Mouse (Mus musculus) intestine, embryonic 15.5 days (tissue): ENCODE results near the gene Erbb2. TPM values are rescaled to one million over a fixed set of nuclear protein-coding genes. Genes with fewer than 3 reads are reported as not detected.

Source experiments
- ATAC-seq: fragments of 200-750 bp; cut with Nextera tagmentation; 2 replicates; pipeline ENCODE4 v1.8.0; 2017; ENCODE audit warnings: moderate TSS enrichment, moderate library complexity
- H3K27ac ChIP-seq: fragments of 300-500 bp; sonication (generic); 2 replicates; pipeline ENCODE4 v1.5.1; 2015; ENCODE audit warnings: mild to moderate bottlenecking, inconsistent platforms
- H3K27me3 ChIP-seq: fragments of 300-500 bp; sonication (generic); replicated peaks from 2 replicates; pipeline ENCODE4 v1.6.1; 2015; ENCODE audit warnings: inconsistent platforms
- H3K36me3 ChIP-seq: fragments of 300-500 bp; sonication (generic); 2 replicates; pipeline ENCODE4 v1.6.1; 2015; ENCODE audit warnings: inconsistent platforms
- H3K4me1 ChIP-seq: fragments of 300-500 bp; sonication (generic); replicated peaks from 2 replicates; pipeline ENCODE4 v1.6.1; 2015; ENCODE audit warnings: inconsistent platforms
- H3K4me2 ChIP-seq: fragments of 300-500 bp; sonication (generic); replicated peaks from 2 replicates; pipeline ENCODE4 v1.6.1; 2015; ENCODE audit warnings: mild to moderate bottlenecking, inconsistent platforms
- H3K4me3 ChIP-seq: fragments of 300-500 bp; sonication (generic); replicated peaks from 2 replicates; pipeline ENCODE4 v1.5.1; 2015; ENCODE audit warnings: inconsistent platforms
- H3K9ac ChIP-seq: fragments of 300-500 bp; sonication (generic); 2 replicates; pipeline ENCODE4 v1.6.1; 2015; ENCODE audit warnings: inconsistent platforms
- H3K9me3 ChIP-seq: fragments of 300-500 bp; sonication (generic); 2 replicates; pipeline ENCODE4 v1.6.1; 2016; ENCODE audit warnings: inconsistent platforms
- WGBS: fragments of 180-500 bp; shearing (Covaris S2); methylation state at CpG from one replicate; pipeline ENCODE4 v1.1.7; 2015; 5-methylcytosine and 5-hydroxymethylcytosine counted together
- polyA plus RNA-seq: library from polyadenylated mRNA; unstranded; fragments of >200 nt; fragmentation: Nextera tagmentation; extraction: Ambion mirVana; gene quantifications from 2 replicates; pipeline ENCODE4 v1.2.1, GENCODE M21; 2015

The Erbb2 gene
- polyA plus RNA-seq, 1 experiment from 2014 or later = 31.9 TPM

DNA sequence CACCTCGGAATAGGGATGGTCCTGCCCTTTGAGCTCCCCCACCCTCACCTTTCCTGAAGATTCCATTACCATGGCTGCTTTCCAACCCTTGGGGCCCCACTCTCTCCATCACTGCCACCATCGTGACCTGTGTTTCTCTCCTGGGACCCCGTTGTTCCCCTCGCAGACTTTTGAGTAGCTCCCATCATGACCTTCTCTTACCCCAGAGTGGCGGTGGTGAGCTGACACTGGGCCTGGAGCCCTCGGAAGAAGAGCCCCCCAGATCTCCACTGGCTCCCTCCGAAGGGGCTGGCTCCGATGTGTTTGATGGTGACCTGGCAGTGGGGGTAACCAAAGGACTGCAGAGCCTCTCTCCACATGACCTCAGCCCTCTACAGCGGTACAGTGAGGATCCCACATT, 23.5 kb downstream of the Erbb2 start:
- no peak overlapping the region for H3K27ac ChIP-seq
- H3K36me3 ChIP-seq = peaks cover 24% of the 10 kb centered on the region
- peaks cover 7% of the 10 kb centered on the region; the same call in 1 of the 2 replicates for H3K4me1 ChIP-seq
- no peak overlapping the region for H3K4me2 ChIP-seq
- H3K27me3 ChIP-seq = no peaks in the 10 kb centered on the region
- H3K9me3 ChIP-seq = no peaks in the 10 kb centered on the region
- no peak for ATAC-seq
- no peak overlapping the region for H3K9ac ChIP-seq
- no peak overlapping the region for H3K4me3 ChIP-seq
- WGBS = 89% methylated on average over 9 of the region's 9 CpGs

DNA sequence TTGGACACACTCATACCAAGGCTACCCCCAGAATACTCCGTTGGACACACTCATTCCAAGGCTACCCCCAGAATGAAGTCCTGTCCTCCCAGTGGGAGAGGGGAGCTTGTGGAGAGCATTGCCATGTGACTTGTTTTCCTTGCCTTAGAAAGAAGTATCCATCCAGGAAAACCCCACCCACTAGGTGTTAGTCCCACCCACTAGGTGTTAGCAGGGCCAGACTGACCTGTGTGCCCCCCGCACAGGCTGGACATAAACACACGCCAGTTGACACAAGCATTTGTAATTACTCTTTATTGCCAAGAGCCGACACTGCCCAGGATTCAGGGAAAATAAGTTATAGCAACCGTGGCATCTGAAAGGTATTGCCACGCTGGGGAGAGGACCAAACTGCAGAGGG, 25.2 kb downstream of the Erbb2 start:
- no peak overlapping the region for H3K9ac ChIP-seq
- peak overlapping the region; percentile 92 for H3K4me2 ChIP-seq
- H3K4me3 ChIP-seq = no peak overlapping the region
- H3K4me1 ChIP-seq = peaks cover 7% of the 10 kb centered on the region; the same call in 1 of the 2 replicates
- H3K27me3 ChIP-seq = no peaks in the 10 kb centered on the region
- H3K36me3 ChIP-seq = peaks cover 13% of the 10 kb centered on the region
- WGBS = 68% methylated on average over 6 of the region's 6 CpGs
- H3K27ac ChIP-seq = no peak overlapping the region
- no peak for ATAC-seq
- H3K9me3 ChIP-seq = no peaks in the 10 kb centered on the region

DNA sequence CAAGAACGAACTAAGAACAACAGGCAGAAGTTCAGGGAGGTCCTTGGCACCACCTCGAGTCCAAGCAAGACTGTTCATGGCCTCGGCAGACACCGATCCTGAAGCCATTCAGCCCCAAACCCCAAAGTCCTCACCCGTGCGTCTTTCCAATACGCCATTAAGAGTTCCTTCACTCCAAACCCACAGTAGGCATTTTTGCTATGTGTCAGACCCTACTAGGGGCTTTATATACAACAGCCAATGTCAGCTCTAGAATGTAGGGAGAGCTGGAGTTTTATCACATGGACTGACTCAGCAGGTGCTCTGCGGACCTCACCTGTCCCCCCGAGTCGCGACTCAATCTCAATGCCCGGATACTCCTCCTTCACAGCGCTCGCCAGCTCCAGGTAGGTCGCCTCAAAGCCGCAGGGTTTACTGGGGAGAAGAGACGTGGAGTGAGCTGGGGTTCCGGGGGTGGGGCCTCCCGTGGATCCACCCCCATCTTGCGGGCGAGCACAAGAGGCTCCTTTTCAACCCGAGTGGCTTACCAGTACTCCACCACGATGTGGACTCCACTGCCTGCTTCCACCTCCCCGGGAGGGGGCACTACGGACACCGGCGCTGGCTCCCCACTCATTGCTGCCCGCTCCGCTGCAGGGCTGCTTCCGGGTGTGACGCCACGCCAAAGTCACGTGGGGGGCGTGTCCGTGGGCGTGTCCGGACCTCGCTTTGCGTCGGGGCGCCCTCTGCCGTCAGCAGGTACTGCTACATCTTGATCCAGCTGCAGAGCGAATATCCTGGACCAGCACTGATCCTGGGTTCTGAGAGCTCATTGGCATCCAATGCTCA, 26.3 kb downstream of the Erbb2 start, which contains the start of gene Mien1:
TSS of gene Mien1 (minus strand) at position 661 of the 828 bp plus-strand sequence.
- no peaks in the 10 kb centered on the region for H3K9me3 ChIP-seq
- 0 out of 2 replicates have a peak, but pooled peaks cover 6% of the 10 kb centered on the region for H3K36me3 ChIP-seq
- WGBS = 1% methylated on average over 43 of the region's 43 CpGs
- no peaks in the 10 kb centered on the region for H3K27me3 ChIP-seq
- H3K4me3 ChIP-seq = peak within 1 kb of the TSS; percentile 80
- H3K4me1 ChIP-seq = peaks cover 7% of the 10 kb centered on the region; the same call in 1 of the 2 replicates
- peak; percentile 95 for ATAC-seq
- peak within 1 kb of the TSS; percentile 84 for H3K27ac ChIP-seq
- peak within 1 kb of the TSS; percentile 64 for H3K9ac ChIP-seq
- H3K4me2 ChIP-seq = peak within 1 kb of the TSS; percentile 92

DNA sequence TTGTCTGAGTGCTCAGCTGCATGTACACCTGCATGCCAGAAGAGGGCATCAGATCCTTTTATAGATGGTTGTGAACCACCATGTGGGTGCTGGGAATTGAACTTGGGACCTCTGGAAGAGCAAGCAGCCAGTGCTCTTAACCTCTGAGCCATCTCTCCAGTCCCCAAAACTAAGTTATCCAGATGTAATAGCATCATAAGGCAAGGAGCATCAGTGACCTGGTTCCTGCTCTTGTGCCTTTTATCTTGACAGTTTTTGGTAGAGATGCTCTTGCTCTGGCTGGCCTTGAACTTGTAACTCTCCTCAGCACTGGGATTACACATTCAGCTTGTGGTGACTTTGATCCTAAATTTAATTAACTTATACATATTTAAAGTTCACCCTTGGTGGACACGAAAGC, 31.4 kb downstream of the Erbb2 start:
- H3K9me3 ChIP-seq = no peaks in the 10 kb centered on the region; the same call in 1 of the 2 replicates
- no peak overlapping the region for H3K4me2 ChIP-seq
- peaks cover 2% of the 10 kb centered on the region; the same call in 1 of the 2 replicates for H3K27me3 ChIP-seq
- no peaks in the 10 kb centered on the region for H3K36me3 ChIP-seq
- 90% methylated on average over 1 of the region's 1 CpGs for WGBS
- ATAC-seq = no peak
- H3K4me3 ChIP-seq = no peak overlapping the region
- peaks cover 8% of the 10 kb centered on the region; the same call in 1 of the 2 replicates for H3K4me1 ChIP-seq
- no peak overlapping the region for H3K27ac ChIP-seq
- no peak overlapping the region for H3K9ac ChIP-seq

DNA sequence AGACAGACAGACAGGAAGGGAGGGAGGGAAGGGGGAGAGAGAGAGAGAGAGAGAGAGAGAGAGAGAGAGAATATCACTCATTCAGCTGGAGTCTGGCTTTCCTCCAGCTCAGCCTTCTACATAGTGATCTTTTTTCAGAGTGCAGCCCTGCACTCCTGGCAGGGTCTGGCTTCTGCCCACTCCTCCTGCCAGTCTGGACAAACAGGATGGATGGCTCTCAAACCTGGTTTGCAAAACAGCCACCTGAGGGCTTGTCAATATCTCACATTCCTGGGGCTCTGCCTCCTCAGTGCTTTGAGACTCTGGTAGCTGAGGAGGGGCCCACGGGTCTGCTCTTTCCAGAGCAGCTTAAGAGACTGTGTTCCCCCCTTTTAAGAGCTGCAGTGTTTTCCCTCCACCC, 33.0 kb downstream of the Erbb2 start:
- Histone ChIP-seq H3K4me2 (no peak overlapping the region), H3K9ac (no peak overlapping the region), H3K4me1 (peaks cover 17% of the 10 kb centered on the region; the same call in 1 of the 2 replicates), H3K9me3 (no peaks in the 10 kb centered on the region; the same call in 1 of the 2 replicates), H3K27ac (no peak overlapping the region), H3K4me3 (no peak overlapping the region), H3K27me3 (peaks cover 2% of the 10 kb centered on the region; the same call in 1 of the 2 replicates), H3K36me3 (no peaks in the 10 kb centered on the region)
- ATAC-seq = no peak
- 15% methylated on average over 1 of the region's 1 CpGs for WGBS

DNA sequence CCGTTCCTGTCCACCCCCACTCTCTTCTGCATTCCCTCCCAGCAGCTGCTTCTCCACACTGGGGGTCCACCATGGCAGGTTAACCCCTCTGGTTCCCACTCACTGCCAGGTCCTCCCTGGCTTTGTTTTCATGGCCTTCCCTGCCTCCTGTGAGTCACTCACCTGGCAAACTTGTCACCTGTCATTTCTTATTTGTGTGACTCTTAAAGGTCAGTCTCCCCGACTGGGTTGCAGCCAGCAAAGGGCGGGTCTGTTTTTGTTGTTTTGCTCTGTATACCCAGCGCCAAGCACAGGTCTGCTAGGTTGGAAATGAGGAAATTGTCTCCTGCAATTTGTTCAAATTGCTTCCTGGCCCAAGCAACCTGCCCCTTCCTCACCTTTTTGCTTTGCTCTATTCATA, 33.4 kb downstream of the Erbb2 start:
- ATAC-seq = no peak
- peaks cover 21% of the 10 kb centered on the region; the same call in 1 of the 2 replicates for H3K4me1 ChIP-seq
- H3K27me3 ChIP-seq = peaks cover 2% of the 10 kb centered on the region; the same call in 1 of the 2 replicates

DNA sequence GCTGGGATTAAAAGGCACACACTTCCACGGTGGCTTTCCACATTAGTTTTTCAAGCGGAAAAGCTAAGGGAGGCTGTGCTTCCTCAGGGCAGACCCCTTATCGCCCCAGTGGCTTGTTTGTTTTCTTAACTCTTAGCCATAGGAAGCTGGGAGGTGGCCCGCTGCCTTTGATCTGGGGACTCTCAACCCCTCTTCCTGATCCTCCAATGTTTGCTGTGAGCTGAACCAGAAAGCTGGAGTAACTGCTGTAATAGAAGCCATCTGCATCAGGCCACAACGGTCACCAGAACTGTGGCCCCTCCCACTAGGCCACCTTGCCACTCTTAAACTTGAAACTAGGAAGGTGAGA, 33.9 kb downstream of the Erbb2 start, which contains the start of gene Grb7:
TSS of gene Grb7 (plus strand) at position 182 of the 349 bp plus-strand sequence.
- ATAC-seq = no peak; the same call in 1 of the 2 replicates
- 12% methylated on average over 5 of the region's 5 CpGs for WGBS
- Histone ChIP-seq H3K4me1 (peaks cover 21% of the 10 kb centered on the region; the same call in 1 of the 2 replicates), H3K9ac (peak within 1 kb of the TSS; percentile 62), H3K9me3 (no peaks in the 10 kb centered on the region; the same call in 1 of the 2 replicates), H3K4me3 (peak within 1 kb of the TSS; percentile 46), H3K27me3 (peaks cover 2% of the 10 kb centered on the region; the same call in 1 of the 2 replicates), H3K27ac (peak within 1 kb of the TSS; percentile 94), H3K4me2 (peak within 1 kb of the TSS; percentile 51), H3K36me3 (no peaks in the 10 kb centered on the region)

More for the DNA sequence above, 33.4 kb downstream of the Erbb2 start:
- H3K36me3 ChIP-seq = no peaks in the 10 kb centered on the region
- H3K4me3 ChIP-seq = no peak overlapping the region
- 43% methylated on average over 4 of the region's 4 CpGs for WGBS
- H3K4me2 ChIP-seq = 0 out of 2 replicates have a peak overlapping the region, but pooled peaks have one; percentile 51
- peak overlapping the region; percentile 94 for H3K27ac ChIP-seq
- H3K9ac ChIP-seq = no peak overlapping the region
- H3K9me3 ChIP-seq = no peaks in the 10 kb centered on the region; the same call in 1 of the 2 replicates

DNA sequence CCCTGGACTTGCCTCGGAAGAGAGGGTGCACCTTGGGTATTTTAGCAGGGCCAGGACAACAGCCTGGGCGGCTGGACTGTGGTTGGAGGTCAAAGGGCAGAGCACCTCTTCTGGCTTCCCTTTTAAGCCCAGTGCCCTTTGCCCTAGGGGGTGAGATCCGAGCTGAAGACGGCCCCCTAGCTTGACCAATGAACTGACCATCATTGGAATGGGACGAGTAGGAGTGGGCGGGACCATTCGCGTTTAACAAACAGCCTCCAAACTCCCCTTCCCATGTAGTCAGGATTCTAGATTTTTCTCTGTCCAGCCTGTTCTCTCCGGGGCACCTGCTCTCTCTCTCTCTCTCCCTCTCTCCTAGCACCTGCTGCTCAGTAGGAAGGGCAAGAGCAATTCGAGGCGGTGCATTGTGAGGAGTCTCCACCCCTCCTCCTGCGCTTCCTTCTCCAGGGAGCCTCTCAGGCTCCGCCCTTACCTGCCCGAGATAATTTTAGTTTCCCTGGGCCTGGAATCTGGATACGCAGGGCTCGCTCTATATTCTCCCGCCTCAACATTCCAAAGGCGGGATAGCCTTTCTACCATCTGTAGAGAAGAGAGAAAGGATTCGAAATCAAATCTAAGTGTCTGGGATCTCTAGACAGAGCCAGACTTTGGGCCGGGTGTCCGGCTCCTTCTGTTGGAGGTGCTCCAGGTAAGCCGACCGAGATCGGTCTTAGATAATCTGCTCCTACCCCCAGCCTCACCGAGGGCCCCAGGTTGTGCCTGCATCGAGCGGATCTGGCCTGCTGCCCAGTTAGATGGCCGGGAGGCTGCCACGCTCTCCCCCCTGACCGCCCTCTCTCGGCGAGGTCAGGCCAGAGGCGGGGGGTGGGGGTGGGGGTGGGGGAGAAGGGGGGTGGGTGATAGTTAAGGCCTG, 34.5 kb downstream of the Erbb2 start:
- Histone ChIP-seq H3K4me3 (peak overlapping the region; percentile 46), H3K27me3 (peaks cover 2% of the 10 kb centered on the region; the same call in 1 of the 2 replicates), H3K36me3 (no peaks in the 10 kb centered on the region), H3K4me2 (peak overlapping the region; percentile 51), H3K27ac (peak overlapping the region; percentile 94), H3K4me1 (peaks cover 21% of the 10 kb centered on the region; the same call in 1 of the 2 replicates), H3K9ac (peak overlapping the region; percentile 62), H3K9me3 (no peaks in the 10 kb centered on the region; the same call in 1 of the 2 replicates)
- peak; percentile 90 for ATAC-seq
- 1% methylated on average over 33 of the region's 33 CpGs for WGBS

DNA sequence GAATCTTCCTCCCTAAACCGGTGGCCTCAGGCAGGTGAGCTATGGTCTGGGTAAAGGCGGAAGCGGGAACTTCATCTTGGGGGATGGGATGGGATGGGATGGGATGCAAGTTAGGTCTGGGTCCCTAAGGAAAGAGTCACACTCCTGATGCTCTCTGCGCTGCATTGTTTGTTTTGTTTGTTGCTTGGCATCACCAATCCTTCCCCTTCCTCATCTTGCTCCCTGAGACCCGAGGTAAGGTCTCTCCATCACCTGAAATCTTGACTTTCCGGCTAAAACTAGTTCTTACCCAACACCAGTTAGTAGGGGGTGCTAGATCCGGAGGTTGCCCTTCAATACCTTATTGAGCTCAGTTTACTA, 35.2 kb downstream of the Erbb2 start:
- peak overlapping the region; percentile 94 for H3K27ac ChIP-seq
- H3K9me3 ChIP-seq = no peaks in the 10 kb centered on the region; the same call in 1 of the 2 replicates
- no peaks in the 10 kb centered on the region for H3K36me3 ChIP-seq
- WGBS = 13% methylated on average over 7 of the region's 7 CpGs
- peak overlapping the region; percentile 62 for H3K9ac ChIP-seq
- peak overlapping the region; percentile 51 for H3K4me2 ChIP-seq
- ATAC-seq = no peak
- peaks cover 2% of the 10 kb centered on the region; the same call in 1 of the 2 replicates for H3K27me3 ChIP-seq
- H3K4me3 ChIP-seq = peak overlapping the region; percentile 46
- peaks cover 21% of the 10 kb centered on the region; the same call in 1 of the 2 replicates for H3K4me1 ChIP-seq

DNA sequence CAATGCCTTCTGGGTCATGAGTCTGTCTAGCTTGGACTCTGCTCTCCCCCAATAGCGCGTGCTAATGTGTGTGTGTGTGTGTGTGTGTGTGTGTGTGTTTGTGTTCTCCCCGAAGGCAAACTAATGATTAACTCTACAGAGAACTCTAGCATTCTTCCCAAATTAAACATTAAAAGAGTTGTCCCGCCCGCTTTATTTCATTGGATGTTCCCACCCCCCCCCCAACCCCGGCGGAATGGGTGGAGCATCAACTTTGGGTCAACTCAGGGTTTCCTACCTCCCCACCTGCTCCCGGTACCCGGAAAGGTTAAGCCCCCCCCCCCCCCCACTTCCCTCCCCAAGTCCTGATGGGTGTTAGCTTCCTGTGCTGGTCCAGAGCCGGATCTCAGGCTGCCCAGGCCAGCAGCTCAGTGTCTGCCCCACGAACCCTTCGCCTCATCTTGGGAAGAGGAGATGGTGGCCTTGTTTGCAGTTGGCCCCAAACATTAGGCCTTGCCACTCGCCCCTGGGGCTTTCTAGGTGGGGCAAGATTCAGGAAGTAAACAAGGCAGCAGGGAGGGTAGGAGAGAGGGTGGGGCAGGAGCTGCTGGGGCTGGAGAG, 36.0 kb downstream of the Erbb2 start:
- Histone ChIP-seq H3K9me3 (no peaks in the 10 kb centered on the region; the same call in 1 of the 2 replicates), H3K4me3 (peak overlapping the region; percentile 46), H3K36me3 (peaks cover 4% of the 10 kb centered on the region; the same call in 1 of the 2 replicates), H3K27ac (peak overlapping the region; percentile 94), H3K9ac (peak overlapping the region; percentile 62; the same call in 1 of the 2 replicates), H3K4me2 (peak overlapping the region; percentile 51), H3K4me1 (peaks cover 21% of the 10 kb centered on the region; the same call in 1 of the 2 replicates), H3K27me3 (peaks cover 2% of the 10 kb centered on the region; the same call in 1 of the 2 replicates)
- peak; percentile 76 for ATAC-seq
- 24% methylated on average over 13 of the region's 13 CpGs for WGBS

DNA sequence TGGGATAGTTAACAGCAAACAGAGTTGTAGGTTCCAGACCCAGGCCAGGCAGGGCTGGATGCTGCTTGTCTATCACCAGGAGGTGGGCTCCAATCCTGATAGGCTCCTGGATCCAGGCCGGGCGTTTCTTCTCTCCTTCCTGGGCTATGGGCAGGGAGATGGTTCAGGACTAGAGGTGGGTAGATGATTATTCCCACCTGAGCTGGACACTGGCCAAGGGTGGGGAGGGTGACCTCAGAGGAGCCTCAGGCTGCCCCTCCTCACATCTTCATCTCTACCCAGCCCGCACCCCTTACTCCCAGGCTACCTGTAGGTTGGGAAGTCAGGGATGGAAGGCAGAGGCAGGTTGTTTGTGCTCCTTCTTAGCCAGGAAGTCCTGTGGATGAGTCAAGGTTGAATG, 37.1 kb downstream of the Erbb2 start:
- H3K27ac ChIP-seq = no peak overlapping the region
- H3K4me1 ChIP-seq = peaks cover 21% of the 10 kb centered on the region; the same call in 1 of the 2 replicates
- peak overlapping the region; percentile 21; the same call in 1 of the 2 replicates for H3K9ac ChIP-seq
- peak overlapping the region; percentile 46 for H3K4me3 ChIP-seq
- WGBS = 62% methylated on average over 3 of the region's 3 CpGs
- H3K27me3 ChIP-seq = peaks cover 2% of the 10 kb centered on the region; the same call in 1 of the 2 replicates
- H3K36me3 ChIP-seq = peaks cover 11% of the 10 kb centered on the region
- peak overlapping the region; percentile 50 for H3K4me2 ChIP-seq
- no peaks in the 10 kb centered on the region for H3K9me3 ChIP-seq
- no peak for ATAC-seq
